In genomic region chr6:91092216-91092899, GRCm38 (mm10) we compare ENCODE assay signal across 20 mouse cellular contexts. TPM values are rescaled to one million over a fixed set of nuclear protein-coding genes. Genes with fewer than 3 reads are reported as not detected.
A peak's percentile ranks its signal among the peaks of the same experiment; 100 is the strongest.
DNase-seq lines count a peak whose midpoint lies in the region; ATAC-seq and TF ChIP-seq lines count a peak whose summit lies in the region.
"Had no signal": no experiment of that assay in that cellular context is flagged by ENCODE, and none has a peak within 500 bp of the region (broad histone marks: within the 10 kb centered on the region; RNA-seq: fewer than 3 reads in every experiment).

No protein-coding gene starts in this region.

- in situ Hi-C loops in Patski (cut with MboI; ENCODE audit: low pct_unique_long_range_greater_than_20kb): no loop called here

- no peak for TF ChIP-seq CTCF in liver, adult 2 months (IDR thresholded peaks at IDR 0.05; ENCODE audit: low read depth, low read length)
- TF ChIP-seq CTCF in Patski (IDR thresholded peaks at IDR 0.05): no peak

- WGBS in liver, adult 2 months: 38% methylated on average over 10 of the region's 10 CpGs
- 68% methylated on average over 10 of the region's 10 CpGs for WGBS in limb, embryonic 11.5 days
- 88% methylated on average over 10 of the region's 10 CpGs for WGBS in forebrain, embryonic 10.5 days

- no peaks in the 10 kb centered on the region for H3K9me3 ChIP-seq in limb, embryonic 11.5 days (ENCODE audit: control insufficient read depth, low read length)
- no peaks in the 10 kb centered on the region for H3K9me3 ChIP-seq in forebrain, embryonic 10.5 days
- H3K9me3 ChIP-seq: forebrain, embryonic 15.5 days; hindbrain, embryonic 10.5 days; liver, embryonic 12.5 days; midbrain, embryonic 10.5 days had no signal

- peaks cover 10% of the 10 kb centered on the region for H3K4me1 ChIP-seq in liver, adult 2 months (ENCODE audit: control insufficient read depth, insufficient read depth, low read length)
- peaks cover 3% of the 10 kb centered on the region; the same call in 1 of the 2 replicates for H3K4me1 ChIP-seq in limb, embryonic 11.5 days (ENCODE audit: control insufficient read depth, insufficient read depth, low read length)
- H3K4me1 ChIP-seq in forebrain, embryonic 10.5 days: no peaks in the 10 kb centered on the region
- H3K4me1 ChIP-seq: forebrain, embryonic 15.5 days; hindbrain, embryonic 10.5 days; liver, embryonic 12.5 days; midbrain, embryonic 10.5 days had no signal

- H3K27me3 ChIP-seq in liver, adult 2 months (ENCODE audit: control insufficient read depth, insufficient read depth, low read length): no peaks in the 10 kb centered on the region
- no peaks in the 10 kb centered on the region for H3K27me3 ChIP-seq in Patski
- no peaks in the 10 kb centered on the region for H3K27me3 ChIP-seq in limb, embryonic 11.5 days (ENCODE audit: control insufficient read depth, insufficient read depth, low read length)
- H3K27me3 ChIP-seq in forebrain, embryonic 10.5 days (ENCODE audit: poor library complexity, severe bottlenecking): no peaks in the 10 kb centered on the region
- H3K27me3 ChIP-seq: forebrain, embryonic 15.5 days; liver, embryonic 12.5 days had no signal

- peak overlapping the region; percentile 43; the same call in 1 of the 2 replicates for H3K9ac ChIP-seq in liver, adult 2 months (ENCODE audit: low read depth, low read length)
- no peak overlapping the region for H3K9ac ChIP-seq in limb, embryonic 11.5 days (ENCODE audit: low read length)
- H3K9ac ChIP-seq: forebrain, embryonic 15.5 days; liver, embryonic 12.5 days; lung, embryonic 14.5 days had no signal

- DNase-seq in liver, adult 2 months (ENCODE audit: extremely low read depth, low read depth, low spot score): peak; percentile 90
- DNase-seq in liver (no peak), Patski (ENCODE audit: low read depth, low spot score) (peak; percentile 63)
- DNase-seq in limb, embryonic 11.5 days (ENCODE audit: low spot score): no peak
- peak; percentile 43 for DNase-seq in yolk sac, embryonic 10.5 days (ENCODE audit: low spot score)
- DNase-seq in ovary, postnatal 14 days (ENCODE audit: low spot score): no peak
- no peak for DNase-seq in forebrain, embryonic 10.5 days (ENCODE audit: extremely low spot score, low spot score)
- DNase-seq: adrenal gland, postnatal 25 days; cerebellum, adult 11-12 months; cerebellum, postnatal 25 days; kidney, adult 18-20 months; kidney, postnatal 25 days; lung, embryonic 14.5 days; lung, postnatal 4 days had no signal

- ATAC-seq in Patski: peak; percentile 84
- no peak for ATAC-seq in limb, embryonic 11.5 days (ENCODE audit: insufficient number of reproducible peaks, low FRiP score, low TSS enrichment, low read depth)
- ATAC-seq: activated CD4-positive, CD25-positive, alpha-beta regulatory T cell, adult 4 months; forebrain, embryonic 15.5 days; hindbrain, postnatal 0 days; liver, embryonic 12.5 days had no signal

- CTCF ChIA-PET in Patski (lab: Charles Lee): interaction anchor here (0.9 to 1.7 kb wide), 4 partner anchors 9 to 47 kb away, joined by 3 to 4 read pairs (median 3); no protein-coding TSS in a partner anchor

- peak overlapping the region; percentile 88 for H3K27ac ChIP-seq in liver, adult 2 months (replicated peaks; ENCODE audit: insufficient read depth, low read depth, low read length)
- H3K27ac ChIP-seq in limb, embryonic 11.5 days (replicated peaks; ENCODE audit: low read depth, low read length): 0 out of 2 replicates have a peak overlapping the region, but pooled peaks have one; percentile 1
- no peak overlapping the region for H3K27ac ChIP-seq in forebrain, embryonic 10.5 days
- H3K27ac ChIP-seq: forebrain, embryonic 15.5 days; hindbrain, embryonic 10.5 days; hindbrain, postnatal 0 days; liver, embryonic 12.5 days; midbrain, embryonic 10.5 days had no signal

- no peak overlapping the region for H3K4me2 ChIP-seq in limb, embryonic 11.5 days (ENCODE audit: low read depth, severe bottlenecking)
- H3K4me2 ChIP-seq: forebrain, embryonic 15.5 days; liver, embryonic 12.5 days; lung, embryonic 14.5 days had no signal

- no peaks in the 10 kb centered on the region for H3K79me2 ChIP-seq in liver, adult 2 months (ENCODE audit: control insufficient read depth, insufficient read depth, low read length)

- H3K4me3 ChIP-seq in liver, adult 2 months (ENCODE audit: insufficient read depth, low read depth, low read length): no peak overlapping the region
- H3K4me3 ChIP-seq in limb, embryonic 11.5 days (ENCODE audit: low read depth, low read length): no peak overlapping the region
- H3K4me3 ChIP-seq in forebrain, embryonic 10.5 days: no peak overlapping the region
- H3K4me3 ChIP-seq: forebrain, embryonic 15.5 days; hindbrain, embryonic 10.5 days; liver, embryonic 12.5 days; midbrain, embryonic 10.5 days had no signal

- POLR2A ChIA-PET in Patski (lab: Charles Lee): interaction anchor here (1.0 kb wide), 2 partner anchors 20 to 24 kb away, joined by 3 read pairs; partner anchors contain the start of gene Nup210

- no peak for TF ChIP-seq POLR2A in liver, adult 2 months (IDR thresholded peaks at IDR 0.05; ENCODE audit: extremely low read depth, insufficient read depth, low read length)

- H3K36me3 ChIP-seq in liver, adult 2 months (ENCODE audit: control insufficient read depth, insufficient read depth, low read length): no peaks in the 10 kb centered on the region
- no peaks in the 10 kb centered on the region; the same call in 1 of the 2 replicates for H3K36me3 ChIP-seq in limb, embryonic 11.5 days (ENCODE audit: control insufficient read depth, insufficient read depth, low read length)
- peaks cover 98% of the 10 kb centered on the region for H3K36me3 ChIP-seq in forebrain, embryonic 10.5 days (replicated peaks)

RNA-seq across cellular contexts. Expression of gene Nup210, which starts 24.3 kb away (rescaled TPM):
- 12.2 and 14.9 TPM in 2 replicates for total RNA-seq in liver, adult 2 months (2014; rRNA removed)
- polyA plus RNA-seq in liver, adult 2 months (2012; rRNA removed): 13.8 and 18.3 TPM in 2 replicates
- 33.0 TPM for polyA plus RNA-seq in Patski (2021)
- polyA plus RNA-seq in limb, embryonic 11.5 days (2014; fragmentation: Nextera tagmentation; extraction: Ambion mirVana): 4.3 and 4.4 TPM in 2 replicates
- 38.6 and 41.6 TPM in 2 replicates for polyA plus RNA-seq in forebrain, embryonic 10.5 days (2016; fragmentation: Nextera tagmentation; extraction: Ambion mirVana)

Comparison
In these comparisons a context has a peak if more than half of its experiments do, and no peak if none do; other contexts are left out.
1. DNase-seq: peak in liver, adult 2 months (single experiment), Patski (single experiment) and yolk sac, embryonic 10.5 days (single experiment); none in liver (single experiment), limb, embryonic 11.5 days (single experiment), ovary, postnatal 14 days (single experiment) and forebrain, embryonic 10.5 days (single experiment).